Mouse (Mus musculus) frontal cortex, postnatal 36 days (tissue): ENCODE measurements around the gene Lax1.
"Not testable (repeated sequence)": the region's sequence is repeated elsewhere in the genome, so short reads cannot be mapped to it uniquely, and the experiment has no call there.

ENCODE experiments used
- DNase-seq, 2 experiments: peaks; one replicate each; pipeline ENCODE4 v3.0.0; 2022; ENCODE audit warnings: low spot score in 2 of 2

The Lax1 gene

GRCm38 (mm10) chr1:133688301-133688700 lies 1.6 kb downstream of the Lax1 start:
- DNase-seq: no peak

- peak in 1 of 2 experiments; percentile 7 for DNase-seq
Observed at GRCm38 (mm10) chr1:133685749-133686519, 4.0 kb downstream of the Lax1 start.

- DNase-seq: no peak
Observed at GRCm38 (mm10) chr1:133671801-133672200, 18.1 kb downstream of the Lax1 start.

GRCm38 (mm10) chr1:133671266-133671665 lies 18.6 kb downstream of the Lax1 start:
- no peak for DNase-seq

GRCm38 (mm10) chr1:133670776-133671175 lies 19.1 kb downstream of the Lax1 start:
- DNase-seq: no peak

GRCm38 (mm10) chr1:133670190-133670589 lies 19.7 kb downstream of the Lax1 start:
- DNase-seq: no peak

- no peak for DNase-seq
Observed at GRCm38 (mm10) chr1:133668618-133669017, 21.3 kb downstream of the Lax1 start.

- no peak for DNase-seq
Observed at GRCm38 (mm10) chr1:133667721-133668120, 22.2 kb downstream of the Lax1 start.

GRCm38 (mm10) chr1:133665713-133666112 lies 24.2 kb downstream of the Lax1 start:
- not testable (repeated sequence) for DNase-seq

GRCm38 (mm10) chr1:133664203-133664970 lies 25.5 kb downstream of the Lax1 start:
- DNase-seq: no peak

- DNase-seq: peak; percentile 23 to 65
Observed at GRCm38 (mm10) chr1:133663427-133663826, 26.5 kb downstream of the Lax1 start.

GRCm38 (mm10) chr1:133662941-133663340 lies 27.0 kb downstream of the Lax1 start:
- no peak for DNase-seq

GRCm38 (mm10) chr1:133661203-133661933 lies 28.5 kb downstream of the Lax1 start, which contains the start of gene Gm38394:
Gene Gm38394, minus strand, starts transcription at chr1:133661318.
- DNase-seq: peak; percentile 91 to 95

GRCm38 (mm10) chr1:133660466-133661202 lies 29.3 kb downstream of the Lax1 start, which contains the start of gene Zbed6:
Gene Zbed6, minus strand, starts transcription at chr1:133660885.
- peak; percentile 45 to 56 for DNase-seq

GRCm38 (mm10) chr1:133658878-133659277 lies 31.0 kb downstream of the Lax1 start:
- DNase-seq: no peak

GRCm38 (mm10) chr1:133656811-133657210 lies 33.1 kb downstream of the Lax1 start:
- DNase-seq: no peak

GRCm38 (mm10) chr1:133653033-133653432 lies 36.9 kb downstream of the Lax1 start:
- DNase-seq: no peak

GRCm38 (mm10) chr1:133650288-133651055 lies 39.4 kb downstream of the Lax1 start:
- DNase-seq: no peak

GRCm38 (mm10) chr1:133645652-133646051 lies 44.3 kb downstream of the Lax1 start:
- no peak for DNase-seq

GRCm38 (mm10) chr1:133641163-133641562 lies 48.7 kb downstream of the Lax1 start:
- DNase-seq: no peak

- DNase-seq: no peak
Observed at GRCm38 (mm10) chr1:133638517-133638916, 51.4 kb downstream of the Lax1 start.
